Comparison of ENCODE assay signal across 22 mouse cellular contexts in the genomic region with DNA sequence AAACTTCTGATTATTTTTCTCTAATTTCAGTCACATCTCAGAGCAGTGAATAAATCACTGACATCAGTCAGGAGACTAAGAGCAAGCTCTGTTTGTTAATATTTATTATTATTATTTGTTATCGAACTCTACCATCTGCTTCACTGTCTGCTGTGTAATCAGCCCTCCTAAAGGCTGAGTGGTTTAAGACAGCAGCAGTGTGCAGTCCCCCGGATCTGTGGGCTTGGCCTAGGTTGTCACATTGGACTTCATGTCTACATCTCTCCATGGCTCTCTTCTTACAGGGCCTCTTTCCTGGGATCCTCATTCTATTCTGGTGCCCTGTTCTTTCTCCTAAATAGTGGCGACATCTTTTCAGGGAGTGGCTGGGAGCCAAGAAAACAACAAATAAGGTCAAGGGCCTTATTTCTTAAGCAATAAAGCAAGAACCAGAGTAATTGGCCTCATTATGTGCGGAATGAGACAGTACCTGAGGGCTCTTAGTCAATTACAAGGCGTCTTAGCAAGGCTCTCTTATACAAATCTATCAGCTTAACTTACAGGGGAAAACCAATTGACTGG. TPM values are rescaled to one million over a fixed set of nuclear protein-coding genes. Genes with fewer than 3 reads are reported as not detected.
DNase-seq lines count a peak whose midpoint lies in the region; ATAC-seq and TF ChIP-seq lines count a peak whose summit lies in the region.
"Had no signal": no experiment of that assay in that cellular context is flagged by ENCODE, and none has a peak within 500 bp of the region (broad histone marks: within the 10 kb centered on the region; RNA-seq: fewer than 3 reads in every experiment).

No protein-coding gene starts in this region.

- ATAC-seq in forebrain, embryonic 15.5 days (replicated peaks): no peak
- ATAC-seq in neural tube, embryonic 13.5 days (ENCODE audit: low read depth): no peak
- no peak for ATAC-seq in liver, embryonic 12.5 days
- ATAC-seq: hindbrain, postnatal 0 days had no signal

- TF ChIP-seq CTCF in layer of hippocampus, adult 2 months (conservative IDR thresholded peaks at IDR 0.05): no peak

- H3K4me1 ChIP-seq in forebrain, embryonic 15.5 days: peaks cover 6% of the 10 kb centered on the region; the same call in 1 of the 2 replicates
- peaks cover 7% of the 10 kb centered on the region for H3K4me1 ChIP-seq in forebrain, embryonic 10.5 days
- 0 out of 2 replicates have a peak, but pooled peaks cover 4% of the 10 kb centered on the region for H3K4me1 ChIP-seq in neural tube, embryonic 13.5 days (replicated peaks)
- no peaks in the 10 kb centered on the region for H3K4me1 ChIP-seq in liver, embryonic 12.5 days
- H3K4me1 ChIP-seq: liver, embryonic 15.5 days had no signal

- no peaks in the 10 kb centered on the region for H3K36me3 ChIP-seq in forebrain, embryonic 15.5 days
- H3K36me3 ChIP-seq in forebrain, embryonic 10.5 days (replicated peaks): peaks cover 14% of the 10 kb centered on the region
- peaks cover 7% of the 10 kb centered on the region; the same call in 1 of the 2 replicates for H3K36me3 ChIP-seq in neural tube, embryonic 13.5 days
- H3K36me3 ChIP-seq in liver, embryonic 12.5 days: no peaks in the 10 kb centered on the region
- H3K36me3 ChIP-seq: liver, embryonic 15.5 days had no signal

- DNase-seq in forebrain, embryonic 10.5 days (ENCODE audit: extremely low spot score, low spot score): no peak
- no peak for DNase-seq in layer of hippocampus, adult 2 months (ENCODE audit: low spot score in 2 of 2)
- no peak for DNase-seq in layer of hippocampus, postnatal 14 days (ENCODE audit: low spot score in 2 of 2)
- no peak for DNase-seq in neural tube, embryonic 10.5 days (ENCODE audit: extremely low spot score, low spot score)
- DNase-seq in urinary bladder, postnatal 10 days (ENCODE audit: low spot score): no peak
- DNase-seq: cerebellum, adult 18-20 months; gastrocnemius, postnatal 25 days; heart, postnatal 14 days; kidney, adult 8-10 months; kidney, postnatal 25 days; thymus, postnatal 4 days had no signal

- no peak overlapping the region for H3K4me3 ChIP-seq in forebrain, embryonic 15.5 days
- H3K4me3 ChIP-seq in forebrain, embryonic 10.5 days: no peak overlapping the region
- H3K4me3 ChIP-seq in layer of hippocampus, adult 2 months: no peak overlapping the region
- H3K4me3 ChIP-seq in neural tube, embryonic 13.5 days: no peak overlapping the region
- no peak overlapping the region for H3K4me3 ChIP-seq in liver, embryonic 12.5 days
- H3K4me3 ChIP-seq: erythroblast, embryonic 14.5 days; heart, embryonic 10.5 days; limb, embryonic 13.5 days; liver, embryonic 15.5 days; megakaryocyte, embryonic 14.5 days; myocyte had no signal

- no peaks in the 10 kb centered on the region for H3K9me3 ChIP-seq in forebrain, embryonic 15.5 days
- no peaks in the 10 kb centered on the region for H3K9me3 ChIP-seq in forebrain, embryonic 10.5 days
- H3K9me3 ChIP-seq in neural tube, embryonic 13.5 days: no peaks in the 10 kb centered on the region
- H3K9me3 ChIP-seq in liver, embryonic 12.5 days (replicated peaks): no peaks in the 10 kb centered on the region
- H3K9me3 ChIP-seq: heart, embryonic 10.5 days; limb, embryonic 13.5 days; liver, embryonic 15.5 days; megakaryocyte, embryonic 14.5 days had no signal

- 31% methylated on average over 5 of the region's 5 CpGs for WGBS in forebrain, embryonic 15.5 days
- 87% methylated on average over 5 of the region's 5 CpGs for WGBS in forebrain, embryonic 10.5 days
- 65% methylated on average over 5 of the region's 5 CpGs for WGBS in neural tube, embryonic 13.5 days
- 66% methylated on average over 5 of the region's 5 CpGs for WGBS in liver, embryonic 12.5 days (ENCODE audit: insufficient replicate concordance)

- H3K27me3 ChIP-seq in forebrain, embryonic 15.5 days: no peaks in the 10 kb centered on the region
- H3K27me3 ChIP-seq in forebrain, embryonic 10.5 days (ENCODE audit: poor library complexity, severe bottlenecking): no peaks in the 10 kb centered on the region
- no peaks in the 10 kb centered on the region for H3K27me3 ChIP-seq in neural tube, embryonic 13.5 days
- H3K27me3 ChIP-seq in liver, embryonic 12.5 days (replicated peaks): no peaks in the 10 kb centered on the region
- H3K27me3 ChIP-seq: CH12.LX; limb, embryonic 13.5 days; liver, embryonic 15.5 days; megakaryocyte, embryonic 14.5 days had no signal

- H3K9ac ChIP-seq in forebrain, embryonic 15.5 days (replicated peaks): no peak overlapping the region
- no peak overlapping the region for H3K9ac ChIP-seq in neural tube, embryonic 13.5 days
- H3K9ac ChIP-seq in liver, embryonic 12.5 days: no peak overlapping the region
- H3K9ac ChIP-seq: limb, embryonic 13.5 days; liver, embryonic 15.5 days had no signal

- no peak overlapping the region for H3K4me2 ChIP-seq in forebrain, embryonic 15.5 days (replicated peaks)
- no peak overlapping the region for H3K4me2 ChIP-seq in neural tube, embryonic 13.5 days
- no peak overlapping the region for H3K4me2 ChIP-seq in liver, embryonic 12.5 days
- H3K4me2 ChIP-seq: limb, embryonic 13.5 days; liver, embryonic 15.5 days had no signal

- H3K27ac ChIP-seq in forebrain, embryonic 15.5 days (replicated peaks): peak overlapping the region; percentile 59
- no peak overlapping the region for H3K27ac ChIP-seq in forebrain, embryonic 10.5 days
- H3K27ac ChIP-seq in layer of hippocampus, adult 2 months: peak overlapping the region; percentile 87
- H3K27ac ChIP-seq in neural tube, embryonic 13.5 days (replicated peaks): peak overlapping the region; percentile 23; the same call in 1 of the 2 replicates
- no peak overlapping the region for H3K27ac ChIP-seq in liver, embryonic 12.5 days
- H3K27ac ChIP-seq: heart, embryonic 10.5 days; hindbrain, postnatal 0 days; limb, embryonic 13.5 days; liver, embryonic 15.5 days had no signal

RNA-seq across cellular contexts. Expression of a gene that starts 28.9 kb away (rescaled TPM):
- polyA plus RNA-seq in forebrain, embryonic 15.5 days (2015; fragmentation: Nextera tagmentation; extraction: Ambion mirVana): 295 and 316 TPM in 2 replicates
- polyA plus RNA-seq in forebrain, embryonic 10.5 days (2016; fragmentation: Nextera tagmentation; extraction: Ambion mirVana): 40.3 and 46.3 TPM in 2 replicates
- total RNA-seq in layer of hippocampus, adult 2 months (2021): 100 to 1,000 TPM; 108 to 111 TPM
- 100 to 1,000 TPM; 246 to 261 TPM for total RNA-seq in layer of hippocampus, postnatal 14 days (2021)
- 303 and 305 TPM in 2 replicates for polyA plus RNA-seq in neural tube, embryonic 13.5 days (2015; fragmentation: Nextera tagmentation; extraction: Ambion mirVana)
- polyA plus RNA-seq in liver, embryonic 12.5 days (2016; fragmentation: Nextera tagmentation; extraction: Ambion mirVana): 9.3 and 10.2 TPM in 2 replicates

Comparison
In these comparisons a context has a peak if more than half of its experiments do, and no peak if none do; other contexts are left out.
1. H3K27ac ChIP-seq: peak in forebrain, embryonic 15.5 days (single experiment), layer of hippocampus, adult 2 months (single experiment) and neural tube, embryonic 13.5 days (single experiment); none in forebrain, embryonic 10.5 days (single experiment) and liver, embryonic 12.5 days (single experiment).